In the genomic region with DNA sequence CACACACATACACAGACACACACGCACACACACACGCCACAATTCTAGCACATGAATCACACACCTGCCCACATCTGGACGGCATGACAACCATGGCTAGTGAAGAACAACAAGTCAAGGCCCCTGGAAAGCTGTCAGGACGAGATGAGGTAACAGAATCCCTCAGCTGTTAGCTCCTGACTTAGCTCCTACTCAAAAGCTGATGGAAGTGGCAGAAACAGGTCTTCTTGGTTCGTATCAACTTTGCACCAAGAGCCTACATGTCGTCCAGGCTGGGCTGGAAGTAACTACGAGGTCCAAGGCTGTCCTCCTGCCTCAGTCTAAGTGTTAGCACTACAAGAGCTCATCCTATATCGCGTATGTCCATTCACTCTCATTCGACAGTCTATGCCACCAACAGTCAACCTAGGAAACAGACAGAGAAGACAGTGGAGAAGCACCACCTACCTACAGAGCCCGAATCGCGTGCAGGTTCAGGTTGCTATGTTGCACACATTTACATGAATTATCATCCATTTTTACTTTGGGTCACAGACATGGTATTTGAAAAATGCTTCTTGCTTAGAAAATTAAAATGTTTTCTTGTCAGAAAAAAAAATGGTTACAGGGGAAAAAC, we compare ENCODE assay signal across 19 mouse cellular contexts. TPM values are rescaled to one million over a fixed set of nuclear protein-coding genes. Genes with fewer than 3 reads are reported as not detected.
DNase-seq lines count a peak whose midpoint lies in the region; ATAC-seq and TF ChIP-seq lines count a peak whose summit lies in the region.
"Had no signal": no experiment of that assay in that cellular context is flagged by ENCODE, and none has a peak within 500 bp of the region (broad histone marks: within the 10 kb centered on the region; RNA-seq: fewer than 3 reads in every experiment).

No protein-coding gene starts in this region.

- ATAC-seq in CD4-positive, CD25-positive, alpha-beta regulatory T cell, adult 4 months: no peak
- ATAC-seq in heart, embryonic 16.5 days (replicated peaks; ENCODE audit: extremely low read depth, insufficient read depth, low FRiP score): no peak
- ATAC-seq in liver, postnatal 0 days: no peak
- no peak for ATAC-seq in hindbrain, postnatal 0 days
- ATAC-seq: intestine, embryonic 16.5 days; Patski had no signal

- H3K4me2 ChIP-seq in heart, embryonic 16.5 days (ENCODE audit: low read depth, low read length): peak overlapping the region; percentile 46
- H3K4me2 ChIP-seq in liver, postnatal 0 days (ENCODE audit: low read depth, low read length): peak overlapping the region; percentile 65
- H3K4me2 ChIP-seq in hindbrain, postnatal 0 days (ENCODE audit: low read depth, low read length): no peak overlapping the region
- H3K4me2 ChIP-seq: hindbrain, embryonic 12.5 days; limb, embryonic 15.5 days had no signal

- H3K9ac ChIP-seq in heart, embryonic 16.5 days (ENCODE audit: low read length): no peak overlapping the region
- H3K9ac ChIP-seq in liver, postnatal 0 days (replicated peaks): peak overlapping the region; percentile 50; the same call in 1 of the 2 replicates
- H3K9ac ChIP-seq in hindbrain, postnatal 0 days (replicated peaks; ENCODE audit: low read length): no peak overlapping the region
- H3K9ac ChIP-seq: hindbrain, embryonic 12.5 days; limb, embryonic 15.5 days had no signal

- TF ChIP-seq CTCF in liver, postnatal 0 days (IDR thresholded peaks at IDR 0.05; ENCODE audit: low read depth): no peak
- no peak for TF ChIP-seq CTCF in hindbrain, postnatal 0 days (IDR thresholded peaks at IDR 0.05; ENCODE audit: low read depth)

- DNase-seq in CD4-positive, CD25-positive, alpha-beta regulatory T cell, adult 2 months (ENCODE audit: low read depth, low spot score): peak; percentile 59
- DNase-seq in heart, adult 8-10 months (ENCODE audit: low spot score): no peak
- DNase-seq in T-cell, adult 2 months (ENCODE audit: low spot score): peak; percentile 52
- DNase-seq in liver, postnatal 0 days: no peak
- no peak for DNase-seq in kidney, postnatal 4 days
- no peak for DNase-seq in hindbrain, postnatal 0 days (ENCODE audit: low spot score)
- DNase-seq: cerebellum, adult 11-12 months; midbrain, embryonic 14.5 days had no signal

- peaks cover 61% of the 10 kb centered on the region for H3K4me1 ChIP-seq in heart, embryonic 16.5 days (ENCODE audit: control insufficient read depth, insufficient read depth, low read length)
- H3K4me1 ChIP-seq in liver, postnatal 0 days (ENCODE audit: insufficient read depth): peaks cover 72% of the 10 kb centered on the region
- H3K4me1 ChIP-seq in hindbrain, postnatal 0 days (ENCODE audit: insufficient read depth, low read length): no peaks in the 10 kb centered on the region

- TF ChIP-seq EP300 in liver, postnatal 0 days (IDR thresholded peaks at IDR 0.05; ENCODE audit: low read depth): no peak

- H3K4me3 ChIP-seq in heart, embryonic 16.5 days (ENCODE audit: low read length): no peak overlapping the region
- peak overlapping the region; percentile 35 for H3K4me3 ChIP-seq in liver, postnatal 0 days (ENCODE audit: low read depth, low read length)
- H3K4me3 ChIP-seq in hindbrain, postnatal 0 days (ENCODE audit: low read length): no peak overlapping the region
- H3K4me3 ChIP-seq: forebrain, embryonic 10.5 days; hindbrain, embryonic 12.5 days; limb, embryonic 15.5 days had no signal

- no peaks in the 10 kb centered on the region for H3K36me3 ChIP-seq in heart, embryonic 16.5 days (ENCODE audit: control insufficient read depth, insufficient read depth)
- no peaks in the 10 kb centered on the region for H3K36me3 ChIP-seq in liver, postnatal 0 days (replicated peaks; ENCODE audit: insufficient read depth, low read length)
- H3K36me3 ChIP-seq in hindbrain, postnatal 0 days (ENCODE audit: insufficient read depth, low read length): no peaks in the 10 kb centered on the region
- H3K36me3 ChIP-seq: forebrain, embryonic 10.5 days; hindbrain, embryonic 12.5 days; limb, embryonic 15.5 days had no signal

- no peak overlapping the region for H3K27ac ChIP-seq in heart, embryonic 16.5 days (ENCODE audit: low read length)
- H3K27ac ChIP-seq in liver, postnatal 0 days (ENCODE audit: low read depth): peak overlapping the region; percentile 85
- no peak overlapping the region for H3K27ac ChIP-seq in hindbrain, postnatal 0 days
- H3K27ac ChIP-seq: forebrain, embryonic 10.5 days; hindbrain, embryonic 12.5 days had no signal

- H3K9me3 ChIP-seq in heart, embryonic 16.5 days (replicated peaks; ENCODE audit: control insufficient read depth, low read length): no peaks in the 10 kb centered on the region
- H3K9me3 ChIP-seq in liver, postnatal 0 days (ENCODE audit: low read length): no peaks in the 10 kb centered on the region
- H3K9me3 ChIP-seq in hindbrain, postnatal 0 days (ENCODE audit: low read length): no peaks in the 10 kb centered on the region
- H3K9me3 ChIP-seq: forebrain, embryonic 10.5 days; hindbrain, embryonic 12.5 days; limb, embryonic 15.5 days had no signal

- 84% methylated on average over 13 of the region's 13 CpGs for WGBS in heart, embryonic 16.5 days
- 72% methylated on average over 13 of the region's 13 CpGs for WGBS in liver, postnatal 0 days (ENCODE audit: insufficient replicate concordance)
- WGBS in hindbrain, postnatal 0 days: 90% methylated on average over 13 of the region's 13 CpGs

- no peaks in the 10 kb centered on the region for H3K27me3 ChIP-seq in heart, embryonic 16.5 days (ENCODE audit: control insufficient read depth, insufficient read depth, low read length)
- H3K27me3 ChIP-seq in liver, postnatal 0 days (ENCODE audit: insufficient read depth, low read length): no peaks in the 10 kb centered on the region
- H3K27me3 ChIP-seq in hindbrain, postnatal 0 days (ENCODE audit: insufficient read depth, low read length): no peaks in the 10 kb centered on the region
- H3K27me3 ChIP-seq: hindbrain, embryonic 12.5 days; limb, embryonic 15.5 days; Patski had no signal

RNA-seq across cellular contexts. Expression of gene Stat5b, which starts 28.8 kb away (rescaled TPM):
- polyA plus RNA-seq in CD4-positive, CD25-positive, alpha-beta regulatory T cell, adult 4 months (2017; shearing (Covaris generic)): 10 to 100 TPM; 39.3 to 53.2 TPM
- polyA plus RNA-seq in heart, embryonic 16.5 days (2015; fragmentation: Nextera tagmentation; extraction: Ambion mirVana): 31.3 and 36.5 TPM in 2 replicates
- total RNA-seq in heart, adult 8-10 months (2022): 10 to 100 TPM; 57.2 to 64.8 (median 62.7) TPM
- polyA plus RNA-seq in liver, postnatal 0 days (2015; fragmentation: Nextera tagmentation; extraction: Ambion mirVana): 15.4 and 16.4 TPM in 2 replicates
- total RNA-seq in hindbrain, postnatal 0 days (2014; rRNA removed): 21.8 and 25.0 TPM in 2 replicates
- 12.5 and 12.8 TPM in 2 replicates for polyA plus RNA-seq in hindbrain, postnatal 0 days (2015; fragmentation: Nextera tagmentation; extraction: Ambion mirVana)

RNA-seq across cellular contexts. Expression of gene Stat5a, which starts 37.4 kb away (rescaled TPM):
- polyA plus RNA-seq in CD4-positive, CD25-positive, alpha-beta regulatory T cell, adult 4 months (2017; shearing (Covaris generic)): 10 to 100 TPM; 37.9 to 52.4 TPM
- 10.1 and 15.1 TPM in 2 replicates for polyA plus RNA-seq in heart, embryonic 16.5 days (2015; fragmentation: Nextera tagmentation; extraction: Ambion mirVana)
- 10 to 100 TPM; 16.5 to 26.5 (median 21.6) TPM for total RNA-seq in heart, adult 8-10 months (2022)
- 4.7 and 6.0 TPM in 2 replicates for polyA plus RNA-seq in liver, postnatal 0 days (2015; fragmentation: Nextera tagmentation; extraction: Ambion mirVana)
- total RNA-seq in hindbrain, postnatal 0 days (2014; rRNA removed): 4.1 and 5.5 TPM in 2 replicates
- polyA plus RNA-seq in hindbrain, postnatal 0 days (2015; fragmentation: Nextera tagmentation; extraction: Ambion mirVana): 2.5 and 3.3 TPM in 2 replicates

RNA-seq across cellular contexts. Expression of gene Ghdc, which starts 51.0 kb away (rescaled TPM):
- polyA plus RNA-seq in CD4-positive, CD25-positive, alpha-beta regulatory T cell, adult 4 months (2017; shearing (Covaris generic)): 1 to 10 TPM; 2.7 to 3.1 TPM
- 7.1 and 7.7 TPM in 2 replicates for polyA plus RNA-seq in heart, embryonic 16.5 days (2015; fragmentation: Nextera tagmentation; extraction: Ambion mirVana)
- 10 to 100 TPM in 2 of 4 experiments, 1 to 10 TPM in 2; 9.1 to 14.1 (median 10.0) TPM for total RNA-seq in heart, adult 8-10 months (2022)
- polyA plus RNA-seq in liver, postnatal 0 days (2015; fragmentation: Nextera tagmentation; extraction: Ambion mirVana): 1.6 and 1.9 TPM in 2 replicates
- 15.9 and 20.9 TPM in 2 replicates for total RNA-seq in hindbrain, postnatal 0 days (2014; rRNA removed)
- polyA plus RNA-seq in hindbrain, postnatal 0 days (2015; fragmentation: Nextera tagmentation; extraction: Ambion mirVana): 7.5 and 8.3 TPM in 2 replicates

RNA-seq across cellular contexts. Expression of gene Hcrt, which starts 59.0 kb away (rescaled TPM):
- not detected for polyA plus RNA-seq in CD4-positive, CD25-positive, alpha-beta regulatory T cell, adult 4 months (2017; shearing (Covaris generic))
- not detected in 2 replicates for polyA plus RNA-seq in heart, embryonic 16.5 days (2015; fragmentation: Nextera tagmentation; extraction: Ambion mirVana)
- not detected for total RNA-seq in heart, adult 8-10 months (2022)
- not detected in 2 replicates for polyA plus RNA-seq in liver, postnatal 0 days (2015; fragmentation: Nextera tagmentation; extraction: Ambion mirVana)
- 6.9 TPM in 1 of 2 replicates, not detected in the other for total RNA-seq in hindbrain, postnatal 0 days (2014; rRNA removed)
- 0.88 and 1.2 TPM in 2 replicates for polyA plus RNA-seq in hindbrain, postnatal 0 days (2015; fragmentation: Nextera tagmentation; extraction: Ambion mirVana)
- total RNA-seq: adrenal gland, postnatal 4 days; common myeloid progenitor, adult 5-6 weeks had no signal
- polyA plus RNA-seq: embryonic facial prominence, embryonic 14.5 days; forebrain, embryonic 10.5 days; gonadal fat pad, adult 2 months; hindbrain, embryonic 12.5 days; intestine, embryonic 16.5 days; limb, embryonic 15.5 days; midbrain, embryonic 14.5 days; Patski had no signal

Comparison
In these comparisons a context has a peak if more than half of its experiments do, and no peak if none do; other contexts are left out.
1. DNase-seq: peak in CD4-positive, CD25-positive, alpha-beta regulatory T cell, adult 2 months (single experiment) and T-cell, adult 2 months (single experiment); none in heart, adult 8-10 months (single experiment), liver, postnatal 0 days (single experiment), kidney, postnatal 4 days (0 of 2) and hindbrain, postnatal 0 days (single experiment).